Mouse (Mus musculus): ENCODE results near the gene Gm5737. TPM values are rescaled to one million over a fixed set of nuclear protein-coding genes. Genes with fewer than 3 reads are reported as not detected.

Gm5737 gene
- total and polyA plus RNA-seq, 3 experiments = not detected

- Histone ChIP-seq H3K4me3 (ENCODE audit: control insufficient read depth in 1 of 2, insufficient read depth in 1 of 2, low read depth in 2 of 2, low read length in 2 of 2) (no peak overlapping the region), H3K27ac (ENCODE audit: control insufficient read depth, low read depth, low read length) (no peak overlapping the region), H3K9ac (ENCODE audit: control insufficient read depth, low read depth, low read length, poor library complexity, severe bottlenecking) (no peak overlapping the region), H3K27me3 (ENCODE audit: control insufficient read depth in 1 of 2, insufficient read depth in 2 of 2, low read length in 2 of 2) (no peaks in the 10 kb centered on the region), H3K36me3 (ENCODE audit: control insufficient read depth in 1 of 2, insufficient read depth in 2 of 2, low read length in 2 of 2) (peaks cover 0 to 28% of the 10 kb centered on the region in 2 experiments; a peak in 2 of 4 replicates), H3K9me3 (replicated peaks; ENCODE audit: insufficient read depth, low read length) (no peaks in the 10 kb centered on the region), H3K79me2 (ENCODE audit: control insufficient read depth, insufficient read depth, low read length, poor library complexity) (no peaks in the 10 kb centered on the region), H3K4me1 (ENCODE audit: control insufficient read depth in 1 of 2, insufficient read depth in 2 of 2, low read length in 2 of 2) (peaks cover 22 to 25% of the 10 kb centered on the region in 2 experiments)
- no peak for DNase-seq (ENCODE audit: low read depth, low spot score)
- TF ChIP-seq ETS1 (IDR thresholded peaks at IDR 0.05; ENCODE audit: low read depth, low read length) (no peak), CHD1 (IDR thresholded peaks at IDR 0.05; ENCODE audit: low read depth, low read length) (0 out of 2 replicates have a peak, but pooled peaks have one; percentile 3)
These were observed 61.9 kb downstream of the Gm5737 start for GRCm38 (mm10) chr7:120874021-120874420.

GRCm38 (mm10) chr7:120874764-120875539 is 62.8 kb downstream of the Gm5737 start:
- DNase-seq (ENCODE audit: low read depth, low spot score) = peak; percentile 92
- no peaks in the 10 kb centered on the region for H3K79me2 ChIP-seq (ENCODE audit: control insufficient read depth, insufficient read depth, low read length, poor library complexity)
- peak overlapping the region; percentile 81 for H3K27ac ChIP-seq (ENCODE audit: control insufficient read depth, low read depth, low read length)
- H3K4me3 ChIP-seq (ENCODE audit: control insufficient read depth in 1 of 2, insufficient read depth in 1 of 2, low read depth in 2 of 2, low read length in 2 of 2) = no peak overlapping the region
- H3K9me3 ChIP-seq (replicated peaks; ENCODE audit: insufficient read depth, low read length) = no peaks in the 10 kb centered on the region
- no peaks in the 10 kb centered on the region for H3K27me3 ChIP-seq (ENCODE audit: control insufficient read depth in 1 of 2, insufficient read depth in 2 of 2, low read length in 2 of 2)
- peaks cover 15 to 29% of the 10 kb centered on the region in 2 experiments for H3K4me1 ChIP-seq (ENCODE audit: control insufficient read depth in 1 of 2, insufficient read depth in 2 of 2, low read length in 2 of 2)
- peak overlapping the region; percentile 24; the same call in 1 of the 2 replicates for H3K9ac ChIP-seq (ENCODE audit: control insufficient read depth, low read depth, low read length, poor library complexity, severe bottlenecking)
- H3K36me3 ChIP-seq (ENCODE audit: control insufficient read depth in 1 of 2, insufficient read depth in 2 of 2, low read length in 2 of 2) = peaks cover 0 to 31% of the 10 kb centered on the region in 2 experiments; a peak in 2 of 4 replicates
- TF ChIP-seq JUND (IDR thresholded peaks at IDR 0.05; ENCODE audit: low read depth, low read length) = peak; percentile 89
- TF ChIP-seq CHD2 (IDR thresholded peaks at IDR 0.05; ENCODE audit: low read length) = no peak; the same call in 1 of the 2 replicates
- no peak for TF ChIP-seq E2F4 (IDR thresholded peaks at IDR 0.05; ENCODE audit: borderline replicate concordance, low read depth, low read length)
- TF ChIP-seq EP300 (IDR thresholded peaks at IDR 0.05; ENCODE audit: low read depth in 1 of 2, low read length in 2 of 2) = peak; percentile 94 to 98
- no peak for TF ChIP-seq NRF1 (IDR thresholded peaks at IDR 0.05; ENCODE audit: insufficient read depth, low read depth, low read length, poor library complexity, severe bottlenecking)
- TF ChIP-seq NELFE (IDR thresholded peaks at IDR 0.05; ENCODE audit: low read depth, low read length) = no peak
- peak; percentile 99 for TF ChIP-seq TAL1 (IDR thresholded peaks at IDR 0.05; ENCODE audit: low read length)
- TF ChIP-seq USF1 (IDR thresholded peaks at IDR 0.05; ENCODE audit: low read depth, low read length) = no peak
- no peak for TF ChIP-seq POLR2AphosphoS2 (IDR thresholded peaks at IDR 0.05; ENCODE audit: low read length)
- no peak for TF ChIP-seq ZMIZ1 (IDR thresholded peaks at IDR 0.05; ENCODE audit: low read depth, low read length)
- TF ChIP-seq ZKSCAN1 (IDR thresholded peaks at IDR 0.05; ENCODE audit: low read depth, low read length) = no peak
- TF ChIP-seq USF2 (IDR thresholded peaks at IDR 0.05; ENCODE audit: borderline replicate concordance in 1 of 2, insufficient read depth in 1 of 2, low read depth in 1 of 2, low read length in 2 of 2) = no peak
- TF ChIP-seq CTCF (IDR thresholded peaks at IDR 0.05 in 2 of 3, conservative IDR thresholded peaks at IDR 0.05 in 1 of 3; ENCODE audit: control insufficient read depth in 1 of 3, insufficient read depth in 1 of 3, low read depth in 2 of 3, low read length in 3 of 3, poor library complexity in 1 of 3, severe bottlenecking in 1 of 3) = no peak
- no peak for TF ChIP-seq ELF1 (IDR thresholded peaks at IDR 0.05; ENCODE audit: low read depth, low read length)
- 0 out of 2 replicates have a peak, but pooled peaks have one; percentile 15 for TF ChIP-seq TBP (IDR thresholded peaks at IDR 0.05; ENCODE audit: low read depth, low read length)
- TF ChIP-seq HCFC1 (IDR thresholded peaks at IDR 0.05; ENCODE audit: low read depth, low read length) = no peak
- TF ChIP-seq CHD1 (IDR thresholded peaks at IDR 0.05; ENCODE audit: low read depth, low read length) = 0 out of 2 replicates have a peak, but pooled peaks have one; percentile 21
- no peak for TF ChIP-seq ZNF384 (IDR thresholded peaks at IDR 0.05; ENCODE audit: low read depth, low read length)
- TF ChIP-seq MYC (IDR thresholded peaks at IDR 0.05; ENCODE audit: low read depth, low read length) = no peak
- TF ChIP-seq POLR2AphosphoS5 (IDR thresholded peaks at IDR 0.05; ENCODE audit: borderline replicate concordance, low read depth, low read length) = no peak
- TF ChIP-seq UBTF (IDR thresholded peaks at IDR 0.05; ENCODE audit: borderline replicate concordance, insufficient read depth, low read depth, low read length) = no peak
- no peak for TF ChIP-seq MEF2A (IDR thresholded peaks at IDR 0.05; ENCODE audit: extremely low read depth, insufficient replicate concordance, low read depth, low read length, poor library complexity, severe bottlenecking)
- no peak for TF ChIP-seq MXI1 (IDR thresholded peaks at IDR 0.05; ENCODE audit: low read depth, low read length)
- TF ChIP-seq SMC3 (IDR thresholded peaks at IDR 0.05; ENCODE audit: low read depth, low read length) = no peak
- peak; percentile 82; the same call in 1 of the 2 replicates for TF ChIP-seq MAZ (IDR thresholded peaks at IDR 0.05; ENCODE audit: low read depth, low read length)
- TF ChIP-seq BHLHE40 (IDR thresholded peaks at IDR 0.05; ENCODE audit: borderline replicate concordance, low read depth, low read length) = no peak; the same call in 1 of the 2 replicates
- no peak for TF ChIP-seq GABPA (IDR thresholded peaks at IDR 0.05; ENCODE audit: low read depth, low read length)

All from MEL (cell line).